Mouse (Mus musculus) layer of hippocampus, adult 11-12 months (tissue): ENCODE measurements around the gene Pde7b.

Experiments
- DNase-seq: peaks from one replicate; pipeline ENCODE4 v3.0.0; 2022; ENCODE audit warnings: low spot score

The Pde7b gene

DNA sequence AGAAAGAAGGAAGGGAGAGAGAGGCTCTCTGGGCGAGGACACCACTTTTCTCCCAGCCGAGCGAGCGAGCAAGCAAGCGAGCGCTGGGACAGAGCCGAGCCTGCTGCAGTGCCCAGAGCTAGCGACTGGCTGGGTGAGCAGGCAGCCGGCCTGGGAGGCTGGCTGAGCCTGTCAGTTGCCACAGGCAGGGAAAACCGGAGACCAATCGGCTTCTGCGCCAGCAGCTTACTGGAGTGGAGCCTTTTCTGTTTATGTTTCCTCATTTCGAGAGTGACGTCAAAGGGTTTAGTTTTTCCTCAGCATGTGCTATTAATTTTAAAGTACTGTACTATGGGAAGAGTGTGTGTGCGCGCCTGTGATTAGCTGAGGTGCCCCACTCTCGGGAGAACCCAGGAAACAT is at the start of gene Pde7b:
Gene Pde7b, minus strand, starts transcription at position 173 of the 400 bp plus-strand sequence.
- DNase-seq: peak; percentile 72

DNA sequence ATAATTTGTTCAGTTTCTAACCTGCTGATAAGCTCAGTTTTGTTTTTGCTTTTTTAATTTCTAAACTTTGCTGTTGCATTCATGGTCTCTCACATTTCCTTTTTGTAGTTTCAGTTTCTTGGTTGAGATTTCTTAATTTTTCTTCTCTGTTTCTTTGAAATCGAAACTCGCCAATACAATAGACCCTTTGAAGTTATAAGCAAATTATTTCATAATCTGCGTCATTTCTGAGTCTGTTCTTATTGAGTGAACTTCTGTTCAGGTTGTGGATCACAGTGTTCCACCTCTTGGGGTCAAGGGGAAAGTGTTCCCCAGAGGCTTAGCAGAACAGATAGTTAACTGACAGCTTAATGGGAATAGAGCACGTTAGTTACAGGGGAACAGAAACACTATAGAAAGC is 47.2 kb upstream of the Pde7b start:
- no peak for DNase-seq

DNA sequence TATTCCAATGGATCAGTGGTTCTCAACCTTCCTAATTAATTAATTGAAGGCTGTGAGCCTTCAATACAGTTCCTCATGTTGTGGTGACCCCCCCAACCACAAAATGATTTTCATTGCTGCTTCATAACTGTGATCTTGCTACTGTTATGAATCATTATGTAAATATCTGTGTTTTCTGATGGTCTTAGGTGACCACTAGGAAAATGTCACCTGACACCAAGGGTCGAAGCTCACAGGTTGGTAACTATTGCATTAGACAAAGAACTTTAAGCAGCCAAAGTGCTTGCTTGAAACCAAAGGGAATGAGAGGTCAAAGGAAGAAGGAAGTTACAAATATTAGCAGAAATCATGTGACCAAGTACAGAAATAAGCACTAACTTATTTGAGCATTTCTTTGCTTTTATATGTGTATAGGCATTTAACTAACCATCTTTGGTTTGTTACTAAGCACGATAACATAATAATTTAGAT is 45.6 kb upstream of the Pde7b start:
- DNase-seq: no peak

DNA sequence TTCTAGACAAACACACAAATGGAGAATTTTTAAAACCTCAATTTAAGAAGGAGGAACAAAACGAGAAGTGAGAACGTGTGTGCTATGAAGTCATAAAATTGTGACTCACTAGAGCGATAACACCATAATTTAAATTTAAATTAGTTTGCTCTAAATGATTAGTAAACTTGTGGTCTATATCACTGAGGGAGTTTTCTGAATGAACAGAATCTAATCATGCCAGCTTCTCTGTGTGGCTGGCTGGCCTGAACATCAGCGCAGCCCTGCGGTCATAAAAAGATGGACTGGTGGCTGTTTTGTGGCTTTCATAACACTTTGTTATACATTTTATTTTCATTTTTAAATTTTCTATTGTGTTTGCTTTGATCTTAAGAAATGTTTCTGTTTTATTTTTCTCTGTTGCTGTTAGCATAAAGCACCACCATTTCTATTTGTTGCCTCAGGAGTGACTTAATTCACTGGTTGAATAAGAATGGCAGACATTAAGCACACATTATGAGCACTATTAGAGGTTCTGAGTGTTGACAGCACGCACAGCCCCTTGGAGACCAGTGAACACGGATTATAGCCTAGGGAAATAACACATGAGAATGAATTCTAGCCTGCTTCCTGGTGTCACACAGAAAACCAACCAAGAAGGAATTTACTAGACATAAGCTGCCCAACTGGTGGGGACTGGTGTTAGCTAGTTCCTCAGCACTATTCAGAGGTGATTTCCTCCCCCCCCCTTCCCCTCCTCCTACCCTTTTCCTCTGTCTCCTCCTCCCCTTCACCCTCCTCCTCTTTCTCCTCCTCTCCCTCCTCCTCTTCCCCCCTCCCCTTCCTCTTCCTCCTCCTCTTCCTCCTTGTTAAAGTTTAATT is 44.9 kb upstream of the Pde7b start:
- DNase-seq: no peak

DNA sequence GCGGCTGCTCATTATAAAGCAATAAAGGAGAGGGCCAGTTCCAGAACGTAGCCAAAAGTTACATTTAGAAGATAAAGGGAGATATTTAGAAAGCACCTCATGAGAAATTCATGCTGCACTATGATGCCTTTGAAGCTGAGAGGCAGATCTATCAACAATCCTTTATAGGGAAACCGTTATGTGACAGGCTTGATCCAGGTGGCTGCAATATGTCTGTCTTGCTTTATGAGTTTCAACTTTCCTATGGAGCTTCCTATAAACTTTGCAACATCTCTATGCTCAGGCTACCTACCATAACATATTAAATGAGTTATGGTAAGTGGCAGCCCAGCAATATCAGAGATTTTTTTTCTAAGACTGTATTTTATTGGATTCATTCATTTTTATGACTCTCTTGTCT is 39.5 kb upstream of the Pde7b start:
- DNase-seq: no peak

DNA sequence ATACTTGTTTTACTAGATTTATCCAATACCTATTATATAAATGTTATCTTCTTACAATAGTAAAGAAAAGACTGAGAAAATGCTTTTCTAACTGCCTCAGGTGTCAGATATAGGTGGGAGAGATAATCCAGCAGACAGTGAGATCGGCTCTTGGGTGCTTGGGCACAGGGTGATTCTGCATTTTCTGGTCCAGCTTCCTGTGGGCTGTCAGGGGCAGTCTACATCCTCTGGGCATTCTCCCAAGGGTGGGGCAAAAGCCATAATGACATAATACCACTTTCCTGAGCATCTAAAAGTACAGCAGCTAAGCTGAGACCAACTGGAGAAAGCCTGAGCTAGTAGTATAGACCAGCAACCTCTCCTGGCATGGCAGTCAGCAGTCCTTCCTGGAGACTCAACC is 34.1 kb upstream of the Pde7b start:
- no peak for DNase-seq

DNA sequence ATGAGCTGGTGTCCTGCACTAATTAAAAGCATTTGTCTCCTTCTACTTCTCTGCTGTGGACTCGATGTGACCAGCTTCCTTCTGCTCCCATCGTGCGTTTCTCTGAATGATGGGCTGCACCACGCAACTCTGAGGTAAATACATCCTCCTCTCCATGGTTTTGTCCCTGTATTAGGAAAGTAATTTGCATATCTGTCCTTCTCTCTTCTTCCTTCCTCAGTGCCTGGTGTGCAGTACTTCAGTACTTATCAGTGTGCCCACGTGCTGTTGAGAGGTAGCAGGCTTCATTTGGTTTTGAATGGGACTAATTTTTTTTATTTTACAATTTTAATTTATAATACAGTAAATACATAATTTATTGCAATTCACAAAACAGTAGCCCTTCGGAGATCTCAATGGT is 33.4 kb upstream of the Pde7b start:
- DNase-seq: no peak

DNA sequence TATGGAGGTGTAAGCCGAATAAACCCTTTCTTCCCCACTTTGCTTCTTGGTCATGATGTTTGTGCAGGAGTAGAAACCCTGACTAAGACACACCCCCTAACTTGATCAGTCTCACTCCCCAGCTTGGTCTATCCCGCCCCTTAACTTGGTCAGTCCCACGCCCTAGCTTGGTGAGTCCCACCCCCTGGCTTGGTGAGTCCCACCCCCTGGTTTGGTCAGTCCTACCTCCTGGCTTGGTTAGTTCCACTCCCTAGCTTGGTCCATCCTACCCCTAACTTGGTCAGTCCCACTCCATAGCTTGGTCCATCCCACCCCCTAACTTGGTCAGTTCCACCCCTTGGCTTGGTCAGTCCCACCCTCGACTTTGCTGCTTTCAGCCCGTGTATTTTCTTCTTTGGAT is 31.3 kb upstream of the Pde7b start:
- no peak for DNase-seq

DNA sequence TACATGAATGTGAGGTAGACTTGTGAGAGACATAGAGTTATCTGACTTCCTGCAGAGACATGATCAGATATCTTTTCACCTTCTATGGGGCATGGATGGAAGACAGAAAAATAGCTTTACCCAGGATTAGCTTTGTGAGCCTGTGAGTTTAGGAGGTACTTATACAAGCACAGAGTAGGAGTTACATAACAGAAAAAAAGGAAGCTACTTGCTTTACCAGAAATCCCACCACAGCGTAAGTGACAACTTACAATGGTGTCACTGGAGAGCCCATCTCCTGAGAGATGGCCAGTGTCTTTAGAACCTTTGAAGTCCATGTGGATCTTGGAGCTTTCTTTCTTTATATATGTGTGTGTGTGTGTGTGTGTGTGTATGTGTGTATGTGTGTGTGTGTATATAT is 28.0 kb upstream of the Pde7b start:
- DNase-seq: no peak

DNA sequence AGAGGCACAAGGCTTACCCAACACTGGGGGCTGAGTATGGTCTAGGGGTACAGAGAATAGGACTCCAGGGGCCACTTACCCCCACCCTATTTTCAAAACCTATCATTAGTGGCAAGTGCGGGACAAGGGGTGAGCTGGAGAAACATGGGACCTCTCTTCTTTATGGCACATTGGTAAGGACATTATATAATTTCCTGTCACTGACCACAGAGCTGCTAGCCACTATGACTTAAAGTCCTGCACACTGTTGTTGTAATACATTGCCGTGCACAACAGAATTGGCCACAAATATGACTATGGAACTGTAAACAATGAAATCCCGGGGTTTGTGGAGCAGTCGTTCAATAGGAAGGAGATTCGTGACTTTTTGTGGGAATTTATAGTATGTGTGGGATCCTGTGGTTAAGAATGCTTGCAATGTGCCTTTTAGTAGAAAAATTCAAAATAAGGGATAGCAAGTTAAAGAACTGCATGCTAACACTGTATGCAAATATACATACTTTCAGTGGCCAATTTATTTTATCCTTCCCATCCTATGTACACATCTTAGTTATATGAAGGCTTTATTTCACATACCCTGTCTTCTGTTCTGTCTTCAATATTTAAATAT is 25.9 kb upstream of the Pde7b start:
- DNase-seq: no peak

DNA sequence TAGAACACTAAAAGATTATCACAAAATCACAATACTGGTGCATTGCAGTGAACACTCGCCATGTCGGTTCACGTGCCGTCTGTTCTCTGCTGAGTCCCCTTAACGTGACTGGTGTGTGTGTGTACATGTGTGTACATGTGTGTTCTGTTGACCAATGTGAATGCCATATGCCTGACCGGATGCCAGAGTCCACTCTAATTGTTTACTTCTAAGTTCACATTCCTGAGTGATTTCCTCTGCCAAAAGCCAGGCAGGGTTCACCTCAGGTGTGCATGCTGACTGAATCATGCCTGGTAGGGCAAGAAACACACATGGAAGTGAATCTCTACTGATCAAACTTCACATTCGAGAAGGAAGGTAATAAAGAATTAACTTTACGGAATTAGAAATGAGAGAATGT is 24.1 kb upstream of the Pde7b start:
- DNase-seq: no peak

DNA sequence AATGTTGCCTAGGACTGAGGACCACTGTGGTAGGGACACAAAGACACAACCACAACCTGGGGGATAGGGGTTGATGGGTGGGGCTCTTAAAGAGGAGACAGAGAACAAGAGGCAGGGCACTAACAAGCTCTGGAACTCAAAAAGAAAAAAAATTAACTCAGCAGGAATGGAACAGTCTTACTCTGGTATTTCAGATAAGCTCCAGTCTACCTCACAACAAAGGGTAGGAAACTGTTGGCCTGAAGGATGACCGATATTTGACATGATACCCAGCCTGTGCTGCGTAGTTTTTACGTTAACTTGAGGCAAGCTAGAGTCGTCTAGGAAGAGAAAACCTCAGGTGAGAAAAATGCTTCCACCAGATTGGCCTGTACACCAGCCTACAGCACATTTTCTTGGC is 22.4 kb upstream of the Pde7b start:
- no peak for DNase-seq

DNA sequence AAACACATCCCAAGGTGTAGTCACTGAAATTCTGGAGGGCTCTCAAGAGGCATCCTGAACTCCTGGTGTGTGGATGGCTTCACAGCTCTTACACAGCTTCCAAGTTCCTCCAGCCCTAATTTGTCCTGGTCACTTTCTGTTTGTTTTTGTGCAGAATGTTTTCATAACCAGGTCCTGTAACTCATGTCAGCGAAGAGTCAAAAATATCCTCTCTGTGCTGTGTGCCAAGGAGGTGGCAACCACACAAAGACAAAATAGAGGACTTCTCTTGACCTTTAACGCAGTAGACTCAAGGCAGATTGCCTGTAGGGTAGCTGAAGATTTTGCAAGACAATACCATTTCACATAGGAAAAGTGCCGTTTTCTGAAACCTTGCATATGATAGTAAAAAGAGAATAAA is 14.9 kb upstream of the Pde7b start:
- no peak for DNase-seq

DNA sequence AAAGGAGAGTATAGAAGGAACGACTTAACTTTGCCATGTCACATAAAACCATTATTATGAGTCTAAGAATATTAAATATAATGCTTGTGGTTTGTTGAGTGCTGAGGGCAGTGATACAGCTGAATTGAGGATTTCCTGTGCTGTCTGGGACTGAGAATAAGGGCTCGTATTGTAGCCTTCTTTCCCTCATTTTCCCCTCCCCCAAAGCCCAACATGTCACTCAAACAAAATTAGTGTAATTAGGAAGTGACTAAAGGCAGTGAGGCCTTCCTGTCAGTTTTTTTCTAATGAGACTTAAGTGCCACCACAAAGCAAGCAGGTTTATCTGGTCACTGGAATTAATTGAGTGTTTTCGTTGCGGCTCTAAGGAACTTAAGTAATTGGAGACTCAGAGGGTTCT is 12.3 kb upstream of the Pde7b start:
- DNase-seq: no peak

DNA sequence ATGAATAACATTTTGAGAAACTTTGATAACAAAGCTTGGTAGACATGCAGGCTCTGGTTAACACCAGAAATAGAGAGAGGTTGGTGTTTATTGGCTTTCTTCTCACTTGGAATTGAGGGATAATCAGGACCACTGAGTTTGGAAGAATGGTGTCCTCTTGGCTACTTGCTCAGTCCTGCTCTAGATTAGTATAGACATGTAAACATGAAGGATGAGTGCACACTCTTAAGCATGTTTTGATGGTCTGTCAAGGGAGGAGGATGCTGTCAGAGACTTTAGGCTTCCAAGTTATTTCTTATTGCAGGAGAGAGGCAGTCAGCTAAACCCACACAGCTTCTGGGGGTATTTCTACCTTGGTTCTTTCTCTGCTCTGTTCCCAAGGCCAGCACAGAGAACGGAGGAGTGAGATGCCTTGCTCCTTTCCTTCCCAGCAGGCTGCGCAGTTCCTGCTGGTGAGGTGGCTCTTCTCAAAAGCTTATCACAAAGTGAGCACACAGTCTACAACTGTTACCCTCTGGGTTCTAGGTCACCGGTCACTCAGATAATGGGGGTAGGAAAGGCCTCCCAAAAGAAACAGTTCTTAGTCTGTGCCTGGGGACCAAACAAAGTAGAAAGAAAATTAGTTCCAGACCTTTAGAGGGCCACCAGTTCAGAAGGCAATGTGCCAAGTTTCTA is 11.0 kb upstream of the Pde7b start:
- DNase-seq: no peak

DNA sequence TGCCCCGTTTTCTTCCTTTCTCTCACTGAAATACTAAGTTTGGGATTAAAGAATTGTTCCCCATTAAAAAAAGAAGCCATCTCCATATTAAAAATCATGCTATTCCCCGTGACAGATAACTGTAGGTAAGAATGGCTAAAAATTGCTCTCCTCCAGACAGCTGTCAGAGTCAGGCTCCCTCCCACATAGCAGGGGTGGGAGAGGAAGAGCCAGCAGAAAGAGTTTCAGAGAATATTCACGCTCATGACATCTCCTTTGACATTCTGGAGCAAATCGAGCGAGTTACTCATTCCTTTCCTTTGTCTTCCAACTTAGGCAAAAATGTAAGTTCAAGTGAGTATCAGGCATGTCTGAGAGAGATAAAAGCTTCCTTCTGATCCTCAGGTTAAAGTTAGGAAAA is 8.7 kb upstream of the Pde7b start:
- no peak for DNase-seq

DNA sequence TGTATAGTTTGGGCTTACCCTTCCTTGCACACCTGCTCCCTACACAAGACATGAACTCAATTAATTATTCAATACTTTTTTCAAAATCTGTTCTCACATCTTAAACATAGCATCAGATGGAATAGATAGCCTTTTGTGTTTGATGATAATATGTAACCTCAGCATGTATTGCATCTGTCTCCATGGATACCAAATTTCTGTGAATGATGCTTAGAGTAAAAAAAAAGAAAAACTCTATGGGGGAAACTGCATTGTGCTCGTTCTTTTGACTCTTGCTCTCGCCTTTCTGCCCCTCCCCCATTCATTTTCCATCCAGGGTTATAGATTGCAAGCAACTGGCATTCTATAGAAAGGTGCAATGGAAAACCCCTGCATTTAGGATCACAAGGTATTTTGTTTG is 7.3 kb upstream of the Pde7b start:
- DNase-seq: no peak

DNA sequence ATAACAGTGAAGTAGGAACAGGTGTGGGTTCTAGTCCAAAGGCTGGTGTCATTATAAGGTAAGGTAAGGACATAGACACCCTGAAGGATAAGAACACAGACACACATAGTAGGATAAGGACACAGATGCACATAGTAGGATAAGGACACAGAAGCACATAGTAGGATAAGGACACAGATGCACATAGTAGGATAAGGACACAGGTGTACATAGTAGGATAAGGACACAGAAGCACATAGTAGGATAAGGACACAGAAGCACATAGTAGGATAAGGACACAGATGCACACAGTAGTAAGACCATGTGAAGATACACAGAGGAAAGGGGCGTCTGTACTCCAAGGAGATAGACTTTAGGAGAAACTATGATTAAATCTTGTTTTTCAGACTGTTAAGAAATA is 5.2 kb upstream of the Pde7b start:
- DNase-seq: no peak

DNA sequence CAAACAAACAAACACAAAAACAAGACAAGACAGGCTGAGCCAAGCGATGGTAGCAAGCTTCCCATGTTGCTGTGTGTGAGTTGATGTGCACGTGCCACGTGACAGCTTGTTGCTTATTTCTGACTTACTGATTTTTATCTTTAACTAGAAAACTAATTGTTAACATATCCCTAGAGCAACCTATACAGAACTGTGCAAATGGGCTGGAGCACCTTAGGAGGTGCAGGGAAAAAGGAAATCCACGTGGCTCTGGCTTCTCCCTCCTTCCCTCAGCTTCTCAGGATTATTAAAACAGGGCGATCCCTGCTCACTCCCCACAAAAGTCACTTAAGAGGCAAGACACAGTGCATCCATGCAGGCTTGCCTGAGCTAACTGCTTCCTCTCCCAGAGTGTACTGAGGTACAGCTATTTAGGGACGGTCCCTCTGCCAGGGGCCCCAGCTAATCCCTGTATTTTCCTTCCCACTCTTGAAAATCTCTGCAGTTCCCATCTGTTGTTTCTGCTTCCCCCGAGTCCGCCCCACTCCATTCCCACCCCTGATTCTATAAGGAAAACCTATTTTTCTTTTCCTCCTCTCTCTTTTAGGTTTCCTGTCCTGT is 606 bp upstream of the Pde7b start:
- DNase-seq: no peak

DNA sequence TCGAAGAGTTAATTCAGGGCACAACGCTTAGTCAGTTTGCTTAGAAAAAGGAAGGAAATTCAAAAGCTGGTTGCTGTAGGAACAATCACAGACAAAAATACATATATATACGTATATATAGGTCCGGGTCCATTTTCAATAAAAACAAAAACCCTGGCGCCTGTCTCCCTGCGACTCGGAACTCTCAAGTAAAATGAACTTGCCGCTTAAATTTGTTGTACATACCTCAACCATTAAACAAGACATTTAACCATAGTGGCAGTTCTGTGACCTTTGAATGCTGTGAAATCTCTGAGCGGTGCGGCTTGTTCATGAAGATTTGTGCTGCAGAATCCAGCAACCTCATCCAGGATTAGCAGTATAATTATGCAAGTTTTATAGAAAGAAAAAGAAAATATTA is 427 bp downstream of the Pde7b start:
- DNase-seq: no peak

DNA sequence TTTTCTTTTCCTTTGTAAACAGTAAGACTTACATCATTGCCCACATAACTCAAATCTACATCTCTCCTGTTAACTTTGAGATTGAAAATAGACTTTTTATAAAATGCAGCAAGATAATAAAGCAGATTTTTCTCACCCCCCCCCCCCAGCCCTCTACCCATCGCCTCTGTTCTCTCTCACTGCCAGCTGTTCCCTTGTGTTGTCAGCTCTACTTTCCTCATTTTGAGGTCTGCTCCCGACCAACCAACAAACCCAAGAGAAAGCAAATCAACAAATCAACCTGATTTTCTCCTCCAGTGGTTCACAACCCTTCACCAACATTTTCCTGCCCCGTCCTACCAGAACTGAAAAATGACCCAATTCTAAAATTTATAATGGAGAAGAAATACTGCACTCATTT is 916 bp downstream of the Pde7b start:
- DNase-seq: no peak

DNA sequence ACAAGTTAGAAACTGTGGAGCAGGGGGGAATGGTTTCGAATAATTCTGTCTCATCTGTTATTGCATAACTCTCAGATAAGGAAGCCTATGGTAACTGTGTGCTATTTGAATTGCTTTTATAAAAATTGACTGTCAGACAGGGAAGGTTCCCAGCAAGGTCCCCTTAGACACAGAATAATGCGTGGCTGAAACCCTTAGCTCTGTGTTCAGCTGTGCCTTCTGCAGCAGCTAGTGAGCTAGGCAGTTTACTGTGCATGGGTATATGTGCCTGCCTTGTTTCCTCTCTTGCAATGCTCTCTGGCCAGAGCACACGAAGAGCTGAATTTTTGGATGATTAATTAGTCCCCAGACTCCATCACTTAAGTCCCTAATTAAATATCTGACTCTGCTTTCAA is 1.4 kb downstream of the Pde7b start:
- DNase-seq: no peak
